Mouse (Mus musculus) telencephalon, adult 2 months (tissue): ENCODE measurements around the gene Gipc2.

Source experiments
- DNase-seq: peaks from one replicate; pipeline ENCODE4 v3.0.0-alpha.2; 2011; ENCODE audit warnings: low read depth, low spot score

Gene Gipc2

DNA sequence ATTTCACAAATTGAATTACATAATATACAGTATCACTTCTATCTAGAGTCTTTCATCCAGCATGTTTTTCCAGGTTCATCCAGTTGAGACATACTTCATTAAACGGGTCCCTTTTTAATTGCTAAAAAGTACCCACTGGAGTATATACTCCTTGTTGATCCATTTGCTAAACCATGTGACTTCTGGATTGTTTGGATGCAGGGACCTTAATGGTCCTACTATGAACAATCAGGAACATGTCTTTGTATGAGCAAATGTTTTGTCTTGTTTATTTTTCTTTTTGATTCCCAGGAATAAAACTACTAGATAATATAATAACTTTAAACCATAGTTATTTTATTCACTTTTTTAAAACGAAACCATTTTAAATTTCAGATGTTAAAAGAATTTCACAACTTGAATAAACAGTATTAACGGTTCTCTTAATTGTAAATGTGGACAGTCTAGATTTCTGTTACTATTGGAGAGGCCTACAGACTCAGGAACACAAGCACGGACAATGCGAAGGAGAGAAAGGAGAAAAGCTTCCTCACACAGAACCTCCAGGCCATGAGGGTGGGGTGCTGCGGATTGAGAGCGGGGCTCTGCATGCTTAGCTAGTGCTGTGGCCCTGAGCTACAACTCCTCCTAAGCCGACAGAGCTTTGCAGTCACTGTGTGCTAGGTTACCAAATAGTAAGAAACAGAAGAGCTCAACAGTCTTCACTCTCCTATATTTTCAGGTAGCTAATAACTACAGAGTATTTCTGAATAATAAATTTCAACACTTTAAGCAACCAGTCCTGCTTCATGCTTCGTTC lies 24.8 kb upstream of the Gipc2 start:
- no peak for DNase-seq

DNA sequence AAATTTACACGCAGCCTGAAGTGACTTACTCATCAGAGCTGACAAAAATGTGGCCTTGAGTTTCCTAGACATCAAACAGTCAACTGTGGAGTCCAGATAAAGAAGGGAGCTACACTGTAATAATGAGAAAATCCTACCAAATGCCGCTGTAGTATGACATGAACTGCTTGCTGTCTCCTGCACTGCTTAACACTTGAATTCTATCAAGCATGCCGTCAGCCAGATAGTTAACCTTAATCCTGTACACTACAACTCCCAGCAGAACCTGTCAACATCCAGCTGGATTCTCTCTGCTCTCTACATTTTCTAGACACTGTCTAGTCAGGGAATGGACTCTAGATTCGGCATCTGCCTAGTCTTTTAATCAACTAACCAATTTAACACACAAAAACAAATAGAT lies 23.3 kb upstream of the Gipc2 start:
- no peak for DNase-seq

DNA sequence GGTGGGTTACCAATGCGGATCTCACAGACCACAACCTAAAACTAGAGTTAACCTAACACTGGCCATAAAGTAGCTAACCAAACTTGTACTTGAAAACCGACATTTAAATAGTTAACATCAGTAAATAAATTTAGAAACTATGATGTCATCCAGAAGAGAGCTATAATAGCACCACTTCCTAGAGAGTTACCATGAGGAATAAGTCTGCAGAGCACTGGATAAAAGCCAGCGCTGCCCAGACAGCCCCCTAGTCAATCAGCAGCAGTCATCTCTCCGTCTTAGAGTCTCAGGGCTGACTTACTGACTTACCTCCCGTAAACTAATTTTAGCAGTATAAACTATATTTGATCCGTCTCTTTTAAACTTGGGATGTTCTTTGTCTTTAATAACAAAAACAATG lies 20.1 kb upstream of the Gipc2 start:
- DNase-seq = no peak

DNA sequence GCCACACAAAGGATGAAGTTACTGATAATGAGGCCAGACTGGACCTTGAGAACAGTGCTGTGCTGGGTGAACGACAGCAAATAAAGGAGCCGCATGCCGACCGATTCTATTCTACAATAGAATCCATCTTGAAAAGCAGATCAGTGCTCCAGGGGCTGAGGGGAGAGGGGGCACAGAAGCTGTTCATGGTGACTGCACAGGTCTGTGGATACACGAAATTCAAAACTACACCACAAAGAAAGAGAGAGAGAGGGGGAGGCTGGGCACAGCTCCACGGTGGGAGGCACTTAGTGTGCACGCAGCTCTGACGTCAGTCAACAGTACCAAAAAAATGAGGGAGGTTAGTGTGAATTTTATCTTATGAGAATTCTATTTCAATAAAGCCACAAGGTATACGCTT lies 17.5 kb upstream of the Gipc2 start:
- no peak for DNase-seq

DNA sequence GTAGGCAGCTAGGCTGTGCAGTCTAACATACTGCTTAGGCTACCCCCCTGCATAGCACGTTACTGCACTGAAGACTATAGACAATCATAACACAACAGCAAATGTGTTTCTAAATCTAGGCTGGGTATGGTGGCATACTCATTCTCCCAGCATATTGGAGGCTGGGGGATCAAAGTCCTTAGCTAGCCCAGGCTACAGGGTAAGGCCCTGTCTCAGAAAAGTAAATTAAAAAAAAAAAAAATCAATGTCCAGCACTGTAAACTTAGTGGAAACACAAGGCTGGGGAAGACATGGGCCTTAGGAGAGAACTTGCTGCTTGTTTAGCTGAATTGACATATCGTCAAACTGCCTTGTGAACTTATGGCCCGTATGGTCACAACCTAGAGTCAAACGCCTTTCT lies 14.6 kb upstream of the Gipc2 start:
- DNase-seq = no peak

DNA sequence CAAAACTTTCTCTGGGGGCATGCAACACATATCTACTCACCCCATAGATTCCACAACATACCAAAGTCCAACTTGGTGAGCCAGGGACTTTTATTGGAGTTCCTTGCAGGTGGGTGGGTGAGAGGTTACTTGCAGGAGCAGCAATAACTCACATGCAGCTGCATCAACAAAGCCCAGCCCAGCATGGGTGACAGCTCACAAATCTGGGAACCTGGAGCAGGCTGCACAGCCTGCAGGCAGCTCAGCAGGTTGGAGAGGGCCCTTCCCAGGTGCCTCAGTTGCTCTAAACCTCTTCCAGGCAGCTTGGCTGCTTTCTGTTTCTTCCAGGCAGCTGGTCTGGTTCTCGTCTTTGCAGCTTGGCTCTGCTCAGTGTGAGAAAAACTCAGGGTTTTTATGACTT lies 13.3 kb upstream of the Gipc2 start:
- no peak for DNase-seq

DNA sequence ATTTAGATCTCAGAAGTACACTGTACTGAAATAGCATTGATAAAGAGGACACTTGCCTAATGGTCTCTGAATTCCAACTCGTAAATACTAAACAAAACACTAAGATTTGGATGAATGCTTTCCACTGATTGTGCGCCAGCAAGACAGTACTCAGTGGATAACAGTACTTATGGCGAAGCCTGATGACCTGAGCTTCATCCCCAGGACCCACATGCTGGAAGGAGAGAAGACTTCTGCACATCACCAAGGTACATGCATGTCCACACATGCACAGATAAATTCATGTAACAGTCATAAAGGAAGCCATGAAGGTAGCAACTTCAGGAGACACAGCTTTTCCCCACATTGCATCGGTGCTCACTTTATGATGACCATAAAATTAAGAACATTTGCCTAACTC lies 12.8 kb upstream of the Gipc2 start:
- DNase-seq = no peak

DNA sequence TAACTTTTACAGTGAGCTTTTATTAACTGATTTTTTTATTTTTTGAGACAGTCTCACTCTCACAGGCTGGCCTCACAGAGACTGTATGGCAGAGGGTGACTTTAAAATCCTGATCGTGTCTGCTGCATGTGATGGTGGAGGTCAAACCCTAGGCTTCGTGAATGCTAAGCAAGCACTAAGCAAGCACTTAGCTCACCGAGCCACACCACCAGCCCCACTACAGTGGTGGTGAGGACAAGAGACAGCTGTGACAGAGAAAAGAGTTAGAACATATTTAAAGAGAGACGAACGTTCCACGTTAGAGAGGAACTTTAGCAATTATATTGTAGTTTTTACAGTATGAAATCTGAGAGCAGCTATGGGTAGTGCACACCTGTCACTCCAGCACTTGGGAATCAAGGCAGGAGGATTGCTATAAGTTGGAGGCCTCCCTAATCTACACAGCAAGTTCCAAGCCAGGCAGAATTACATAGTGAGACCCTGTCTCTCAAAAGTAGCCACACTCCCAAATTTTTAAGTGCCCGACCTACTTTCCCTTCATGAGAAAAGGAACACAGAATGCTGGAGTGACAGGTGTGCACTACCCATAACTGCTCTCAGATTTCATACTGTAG lies 6.4 kb upstream of the Gipc2 start:
- DNase-seq = no peak

DNA sequence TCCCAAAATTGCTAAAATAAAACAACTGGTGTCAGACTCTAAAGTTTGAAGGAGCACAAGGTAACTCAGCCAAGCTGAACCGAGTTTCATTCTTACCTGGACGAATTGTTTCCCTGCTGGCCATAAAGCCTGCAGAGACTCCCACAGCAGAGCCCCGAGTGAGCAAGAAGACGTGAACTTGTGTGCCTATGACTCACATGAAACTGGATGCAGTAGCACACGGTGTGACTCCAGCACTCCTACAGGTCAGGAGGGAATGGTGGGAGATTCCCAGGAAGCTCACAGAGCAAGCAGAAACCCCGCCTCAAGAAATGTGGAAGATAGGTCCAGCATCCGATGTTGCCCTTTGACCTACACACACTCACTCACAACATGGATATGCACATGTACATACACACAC lies 5.8 kb upstream of the Gipc2 start:
- DNase-seq = no peak

DNA sequence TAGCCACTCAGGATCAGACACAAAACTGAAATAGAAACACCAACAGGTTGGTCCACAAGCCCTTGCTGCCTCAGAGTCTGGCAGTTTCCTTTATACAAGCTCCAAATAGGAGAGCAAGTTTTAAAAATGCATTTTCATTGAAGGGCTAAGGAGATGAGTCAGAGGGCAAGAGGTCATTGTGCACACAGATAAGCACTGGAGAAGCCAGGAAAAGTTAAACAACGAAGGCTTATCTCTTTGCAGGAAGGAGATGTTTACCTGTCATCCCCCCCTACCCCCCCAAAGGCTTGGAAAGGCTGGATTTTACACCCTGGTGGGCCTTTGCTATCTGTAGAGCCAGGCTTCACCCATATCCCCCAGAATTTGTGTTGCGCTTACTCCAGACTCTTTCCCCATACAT lies 5.2 kb upstream of the Gipc2 start:
- no peak for DNase-seq

DNA sequence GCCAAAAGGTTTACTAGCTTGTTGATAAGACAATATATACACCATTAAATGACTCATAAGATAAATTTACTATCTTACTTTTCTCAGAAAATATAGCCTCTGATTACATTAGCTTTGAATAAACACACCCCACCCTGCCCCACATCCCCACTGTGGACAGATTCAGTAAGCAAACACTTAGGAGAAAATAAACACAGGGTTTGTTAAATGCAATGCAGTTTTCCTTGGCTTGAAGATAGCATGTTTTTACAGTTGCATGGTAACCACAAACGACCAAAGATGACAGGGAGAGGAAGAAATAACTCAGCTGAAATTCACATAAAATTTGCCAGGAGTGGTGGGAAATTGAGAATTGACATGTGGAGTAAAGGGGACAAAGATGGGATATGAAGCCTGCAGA lies 4.4 kb upstream of the Gipc2 start:
- DNase-seq = no peak

DNA sequence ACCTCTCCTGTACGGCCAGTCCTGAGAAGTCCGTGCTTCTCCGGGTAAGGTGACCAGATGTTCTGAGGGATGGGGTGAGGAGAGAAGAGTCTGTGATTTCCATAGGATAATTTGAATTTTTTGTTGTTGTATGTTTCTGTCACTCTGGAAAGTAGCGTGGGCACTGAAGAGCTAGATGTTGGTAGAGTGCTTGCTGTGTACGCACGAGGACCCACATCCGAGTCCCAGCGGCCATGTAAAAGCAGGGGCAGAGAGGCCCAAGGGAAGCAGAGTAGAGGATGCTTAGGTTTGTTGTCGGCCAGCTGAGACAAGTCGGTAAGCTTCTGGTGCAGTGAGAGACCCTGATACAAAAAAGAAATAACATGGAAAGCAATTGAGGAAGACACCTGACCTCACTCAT lies 2.0 kb upstream of the Gipc2 start:
- DNase-seq = no peak

DNA sequence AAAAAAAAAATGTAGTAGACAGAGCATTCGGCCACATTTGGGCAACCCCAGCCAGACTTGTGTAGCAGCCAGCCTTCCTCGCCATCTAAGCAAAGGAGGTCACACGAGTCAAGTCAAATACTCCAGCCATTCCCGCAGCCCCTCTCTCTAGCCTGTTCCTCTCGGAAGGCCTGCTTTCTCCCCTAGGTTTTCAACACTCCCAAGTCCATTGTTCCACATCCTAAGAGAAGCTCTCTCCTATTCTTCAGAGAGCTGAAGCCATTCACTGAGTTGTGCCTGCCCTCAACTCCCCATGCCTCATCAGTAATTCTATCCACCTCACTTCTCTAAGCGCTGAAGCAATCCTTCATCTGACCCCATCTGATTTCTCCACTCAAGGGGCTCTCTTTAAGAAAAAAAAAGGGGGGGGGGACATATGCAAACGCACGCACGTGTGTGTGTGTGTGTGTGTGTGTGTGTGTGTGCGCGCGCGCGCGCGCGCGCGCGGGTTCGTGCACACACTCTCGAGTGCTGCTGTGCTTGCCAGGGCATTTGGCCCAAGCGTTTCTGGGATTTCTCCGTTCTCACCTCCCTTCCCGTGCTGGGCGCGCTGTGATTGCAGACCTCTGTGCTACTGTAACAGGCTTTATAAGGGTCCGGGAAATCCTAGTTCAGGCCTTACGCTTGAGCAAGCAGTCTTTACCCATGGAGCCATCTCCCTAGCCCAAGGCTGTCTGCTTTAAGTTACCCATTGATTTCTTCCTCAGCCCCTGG lies 845 bp upstream of the Gipc2 start:
- DNase-seq = no peak

DNA sequence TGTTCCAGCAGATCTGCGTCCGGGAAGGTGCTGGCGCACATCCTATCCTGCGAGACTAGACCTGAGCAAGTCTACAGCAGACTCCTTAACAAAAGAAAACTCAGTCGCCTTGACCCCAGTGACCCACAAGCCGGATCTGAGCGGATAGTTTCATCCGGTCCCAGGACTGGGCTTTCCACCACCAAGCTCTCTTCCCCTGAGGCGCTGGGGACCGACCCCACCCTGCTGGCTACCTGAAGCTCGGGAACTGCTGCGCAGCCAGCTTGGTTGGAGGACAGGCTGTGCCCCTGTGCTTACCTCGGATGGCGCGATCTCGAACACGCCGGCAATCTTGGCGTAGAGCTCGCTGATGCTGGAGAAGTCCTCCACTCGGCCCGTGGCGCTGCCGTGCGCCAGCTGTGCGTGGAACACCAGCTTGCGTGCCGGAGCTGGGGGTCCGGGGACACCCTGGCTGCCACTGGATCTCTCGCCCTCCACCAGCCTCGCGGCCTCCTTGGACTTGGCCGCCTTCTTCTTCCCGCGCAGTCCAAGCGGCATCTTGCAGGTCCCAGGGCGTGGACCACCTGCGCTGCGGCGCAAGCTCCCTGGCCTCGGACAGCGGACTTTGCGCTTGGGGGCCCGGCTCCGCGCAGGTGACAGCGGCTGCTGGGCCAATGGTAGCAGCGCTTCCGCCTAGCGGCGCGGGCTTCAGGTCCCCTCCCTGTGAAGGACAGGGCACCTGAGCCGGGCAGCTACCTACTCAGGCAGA lies 505 bp downstream of the Gipc2 start:
- DNase-seq = no peak

DNA sequence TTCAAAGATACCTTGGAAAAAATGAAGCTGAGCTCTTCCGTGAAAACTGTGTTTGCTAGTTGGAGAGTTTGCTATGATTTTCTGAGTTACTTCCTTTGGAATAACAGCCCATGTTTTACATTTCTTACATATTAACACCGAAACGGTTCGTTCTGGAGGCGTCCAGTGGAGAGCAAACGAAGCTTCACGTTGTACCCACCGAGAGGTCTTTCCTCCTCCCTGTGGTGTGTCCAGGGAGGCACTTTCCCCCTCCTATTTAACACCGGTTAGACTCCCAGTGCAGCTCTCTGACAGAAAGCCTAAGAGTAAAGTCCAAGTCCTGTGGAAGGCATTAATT lies 1.0 kb downstream of the Gipc2 start:
- DNase-seq = no peak

DNA sequence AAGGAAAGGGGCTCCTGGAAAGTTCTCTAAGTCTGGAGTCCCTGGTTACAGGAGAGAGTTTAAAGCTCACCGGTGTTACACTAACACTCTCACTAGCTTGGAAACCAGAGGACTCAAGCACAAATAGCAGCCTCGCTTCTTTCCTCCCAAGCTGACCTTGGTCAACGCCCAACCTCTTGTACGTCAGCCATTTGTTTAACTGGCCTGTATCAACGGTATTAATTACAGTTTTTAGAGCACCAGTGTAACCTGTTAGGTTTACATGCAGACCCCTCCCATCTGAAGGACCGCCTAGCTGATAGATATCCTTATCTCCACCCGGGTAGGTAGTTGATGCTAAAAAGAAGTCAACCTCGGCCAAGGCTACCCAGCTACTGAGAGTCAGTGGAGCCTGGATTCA lies 2.7 kb downstream of the Gipc2 start:
- no peak for DNase-seq

DNA sequence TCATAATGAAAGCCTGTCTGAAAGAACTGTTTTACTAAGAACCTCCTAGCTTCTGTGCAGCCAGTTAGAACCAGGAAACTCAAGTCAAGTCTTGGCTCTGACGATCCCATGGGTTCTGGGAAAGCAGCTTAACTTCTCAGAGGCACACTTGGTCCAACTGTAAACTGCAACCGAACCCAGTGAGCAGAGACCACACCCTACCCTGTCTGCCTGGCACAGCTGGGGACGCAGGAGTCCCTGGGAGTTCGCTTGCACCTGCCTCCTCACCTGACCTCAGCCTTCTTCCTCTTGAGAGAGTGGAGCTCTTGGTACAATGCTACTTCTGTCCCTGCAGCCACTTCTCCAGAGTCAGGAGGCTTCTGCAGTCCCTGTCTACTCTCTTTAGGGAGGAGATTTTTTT lies 5.4 kb downstream of the Gipc2 start:
- no peak for DNase-seq

DNA sequence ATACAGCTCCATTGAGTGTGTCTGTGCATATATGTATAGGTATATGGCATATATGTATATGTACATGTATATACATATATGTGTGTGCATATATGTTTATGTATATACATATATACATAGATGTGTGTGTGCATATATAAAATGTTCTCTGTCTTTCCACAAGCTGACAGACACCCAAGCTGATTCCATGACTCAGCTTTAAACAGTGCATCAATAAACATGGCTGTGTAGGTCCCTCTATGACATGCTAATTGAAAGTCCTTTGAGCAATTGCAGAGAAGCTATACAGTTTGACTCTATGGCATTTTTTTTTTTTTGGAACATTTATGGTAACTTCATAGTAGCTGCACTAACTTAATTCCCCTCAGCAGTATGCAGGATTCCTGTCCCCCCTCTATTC lies 6.7 kb downstream of the Gipc2 start:
- DNase-seq = no peak

DNA sequence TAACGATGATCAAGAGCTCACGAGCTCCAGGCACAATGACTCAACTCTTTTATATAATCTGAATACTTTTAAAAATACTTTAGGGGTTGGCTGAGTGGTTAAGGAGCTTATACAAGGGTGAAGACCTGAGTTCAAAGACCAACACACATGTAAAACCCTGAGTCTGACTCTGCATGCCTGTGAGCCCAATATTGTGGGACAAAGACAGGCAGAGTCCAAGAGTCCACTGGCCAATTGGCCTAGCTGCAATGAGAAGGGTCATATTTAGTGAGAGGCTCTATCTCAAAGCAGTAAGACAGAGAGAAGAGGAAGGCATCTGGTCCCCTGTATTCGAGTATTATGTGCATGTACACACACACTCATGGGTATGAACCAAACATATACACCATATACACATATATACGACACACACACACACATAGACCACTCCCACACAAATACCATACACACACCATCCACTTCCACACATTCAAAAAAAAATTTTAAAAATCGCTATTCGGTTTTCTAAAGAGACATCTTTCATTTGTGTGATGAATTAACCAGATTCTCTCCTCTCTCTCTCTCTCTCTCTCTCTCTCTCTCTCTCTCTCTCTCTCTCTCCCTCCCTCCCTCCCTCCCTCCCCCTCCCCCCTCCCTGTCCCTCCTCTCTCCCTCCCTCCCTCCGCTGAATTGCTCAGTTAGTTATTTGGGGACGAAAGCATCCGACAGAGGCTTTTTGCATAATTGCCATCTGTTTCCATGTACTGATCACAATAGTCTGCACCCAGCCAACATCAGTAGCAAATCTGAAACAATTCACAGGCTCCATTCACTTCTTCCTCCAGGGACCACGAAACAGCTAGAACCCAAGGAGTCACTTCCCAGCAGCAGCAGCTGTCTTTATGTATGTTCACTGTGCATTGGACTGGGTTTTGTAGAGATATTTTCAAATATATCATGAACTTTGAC lies 7.4 kb downstream of the Gipc2 start:
- DNase-seq = no peak

DNA sequence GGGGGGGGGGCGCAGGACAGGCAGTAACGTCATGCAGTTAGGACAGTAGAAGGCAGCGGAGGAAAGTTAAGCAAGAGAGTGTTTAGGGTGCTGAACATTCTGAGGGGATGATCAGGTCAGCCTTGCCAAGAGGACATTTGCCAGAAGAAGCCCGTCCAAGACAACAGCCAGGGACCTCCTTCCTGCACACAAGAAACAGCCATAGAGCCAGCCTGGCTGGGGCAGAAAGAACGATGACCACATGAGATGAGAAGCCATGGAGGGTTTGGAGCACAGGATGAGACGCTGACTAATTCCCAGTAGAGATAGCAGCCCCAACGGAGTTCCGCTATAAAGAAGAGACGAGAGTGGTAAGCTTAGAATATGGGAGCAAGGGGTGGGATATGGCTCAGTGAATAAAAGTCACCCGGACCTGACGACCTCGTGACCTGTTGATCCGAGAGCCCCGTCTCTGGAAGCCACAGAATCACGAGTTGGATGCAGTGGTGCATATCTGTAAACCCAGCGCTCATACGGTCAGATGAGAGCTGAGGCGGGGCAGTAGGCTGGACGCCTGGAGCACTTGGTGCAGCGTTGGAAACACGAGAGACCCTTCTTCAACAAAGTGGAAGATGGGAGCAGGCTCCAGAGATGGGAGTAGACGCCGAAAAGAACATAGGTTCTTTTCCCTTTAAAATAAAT lies 9.1 kb downstream of the Gipc2 start:
- DNase-seq = no peak
